Mouse (Mus musculus) small intestine, adult 2 months (tissue): ENCODE data around the gene Ppp2r1a.

ENCODE experiments used
- CTCF ChIP-seq: fragments of 200-500 bp; IDR thresholded peaks from 2 replicates; pipeline ENCODE4 v1.5.1; 2012; ENCODE audit warnings: low read depth, mild to moderate bottlenecking, control low read depth, inconsistent platforms, low read length, moderate library complexity, mixed read lengths; ENCODE audit not compliant: insufficient replicate concordance, insufficient read length; ENCODE audit errors: extremely low read depth
- POLR2A ChIP-seq: fragments of 200-500 bp; IDR thresholded peaks from 2 replicates; pipeline ENCODE4 v1.6.1; 2012; ENCODE audit warnings: low read depth, mild to moderate bottlenecking, control low read depth, inconsistent platforms, low read length, moderate library complexity

DNA sequence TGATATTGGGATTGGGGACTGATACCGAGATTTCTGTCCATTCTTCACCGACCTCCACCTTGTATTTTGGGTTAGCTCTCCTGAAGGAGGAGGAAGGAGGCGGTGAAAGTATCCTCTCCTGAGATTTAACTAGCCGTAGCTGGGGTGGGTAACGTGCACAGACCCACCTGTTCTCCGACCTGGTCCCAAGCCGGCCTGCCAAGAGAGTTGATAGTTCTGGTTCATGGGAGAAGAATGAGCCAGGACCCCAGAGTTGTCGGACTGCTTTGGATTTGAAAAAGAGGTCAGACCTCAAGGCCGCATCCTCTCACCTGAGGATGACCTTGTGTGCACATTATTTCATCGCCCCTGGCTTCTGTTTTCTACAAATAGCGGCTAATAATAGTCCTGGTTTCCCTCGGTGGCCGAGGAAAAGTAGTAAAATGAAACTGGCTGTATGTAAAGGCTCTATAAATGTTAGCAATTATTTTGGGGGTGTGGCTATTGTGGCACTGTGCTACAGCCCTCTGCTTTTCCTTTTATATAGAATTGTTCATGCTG is 985 bp downstream of the Ppp2r1a start:
- TF ChIP-seq CTCF (no peak), POLR2A (no peak)
